Mouse (Mus musculus): ENCODE results near the gene Esf1. TPM values are rescaled to one million over a fixed set of nuclear protein-coding genes. Genes with fewer than 3 reads are reported as not detected.
"Not testable (repeated sequence)": the region's sequence is repeated elsewhere in the genome, so short reads cannot be mapped to it uniquely, and the experiment has no call there.

The Esf1 gene
- total RNA-seq (2018; cell fraction: chromatin; rRNA removed): 10 to 100 TPM; 14.1 to 65.7 (median 46.0) TPM
- 10 to 100 TPM; 11.6 to 20.8 (median 15.9) TPM for total RNA-seq (2018; cell fraction: cytosol; rRNA removed)
- total RNA-seq (2018; cell fraction: nucleus; rRNA removed): 10 to 100 TPM in 25 of 26 experiments, 1 to 10 TPM in 1; 9.0 to 69.0 (median 28.4) TPM
- polyA plus RNA-seq (2018): 11.3 to 25.4 TPM (median 16.7 TPM) in 3 replicates

GRCm38 (mm10) chr2:140170127-140170802 lies at the start of gene Esf1, which contains the start of gene Ndufaf5:
Esf1 (minus strand) TSS chr2:140170564.
Ndufaf5 (plus strand) TSS chr2:140170649.
- H3K27ac ChIP-seq: peak within 1 kb of the TSS; percentile 16; the same call in 1 of the 2 replicates
- H3K36me3 ChIP-seq (ENCODE audit: inconsistent target): no peaks in the 10 kb centered on the region
- WGBS (ENCODE audit: missing documents): under 1% methylated on average over 43 of the region's 43 CpGs
- peak within 1 kb of the TSS; percentile 99 for H3K4me3 ChIP-seq (ENCODE audit: inconsistent target)
- peaks cover 65% of the 10 kb centered on the region for H3K79me2 ChIP-seq (ENCODE audit: inconsistent target)

- no peaks in the 10 kb centered on the region for H3K36me3 ChIP-seq (ENCODE audit: inconsistent target)
- H3K27ac ChIP-seq: no peak overlapping the region
- 63% methylated on average over 1 of the region's 1 CpGs for WGBS (ENCODE audit: missing documents)
- no peak overlapping the region for H3K4me3 ChIP-seq (ENCODE audit: inconsistent target)
- no peaks in the 10 kb centered on the region for H3K79me2 ChIP-seq (ENCODE audit: inconsistent target)
Measured at GRCm38 (mm10) chr2:140215965-140216364, 45.6 kb upstream of the Esf1 start.

- Histone ChIP-seq H3K36me3 (ENCODE audit: inconsistent target) (no peaks in the 10 kb centered on the region), H3K4me3 (ENCODE audit: inconsistent target) (no peak overlapping the region), H3K79me2 (ENCODE audit: inconsistent target) (no peaks in the 10 kb centered on the region), H3K27ac (no peak overlapping the region)
- WGBS (ENCODE audit: missing documents): 83% methylated on average over 2 of the region's 2 CpGs
Measured at GRCm38 (mm10) chr2:140215415-140215814, 45.1 kb upstream of the Esf1 start.

- H3K4me3 ChIP-seq (ENCODE audit: inconsistent target): no peak overlapping the region
- H3K79me2 ChIP-seq (ENCODE audit: inconsistent target): no peaks in the 10 kb centered on the region
- no peak overlapping the region for H3K27ac ChIP-seq
- no peaks in the 10 kb centered on the region for H3K36me3 ChIP-seq (ENCODE audit: inconsistent target)
- 92% methylated on average over 4 of the region's 4 CpGs for WGBS (ENCODE audit: missing documents)
Measured at GRCm38 (mm10) chr2:140214519-140215027, 44.2 kb upstream of the Esf1 start.

GRCm38 (mm10) chr2:140203756-140204155 lies 33.4 kb upstream of the Esf1 start:
- Histone ChIP-seq H3K27ac (no peak overlapping the region), H3K4me3 (ENCODE audit: inconsistent target) (no peak overlapping the region), H3K36me3 (ENCODE audit: inconsistent target) (peaks cover 23% of the 10 kb centered on the region), H3K79me2 (ENCODE audit: inconsistent target) (no peaks in the 10 kb centered on the region)
- 99% methylated on average over 7 of the region's 7 CpGs for WGBS (ENCODE audit: missing documents)

GRCm38 (mm10) chr2:140202573-140202972 lies 32.2 kb upstream of the Esf1 start:
- WGBS (ENCODE audit: missing documents): 88% methylated on average over 5 of the region's 5 CpGs
- peaks cover 23% of the 10 kb centered on the region for H3K36me3 ChIP-seq (ENCODE audit: inconsistent target)
- no peak overlapping the region for H3K4me3 ChIP-seq (ENCODE audit: inconsistent target)
- H3K27ac ChIP-seq: no peak overlapping the region
- H3K79me2 ChIP-seq (ENCODE audit: inconsistent target): no peaks in the 10 kb centered on the region

DNA sequence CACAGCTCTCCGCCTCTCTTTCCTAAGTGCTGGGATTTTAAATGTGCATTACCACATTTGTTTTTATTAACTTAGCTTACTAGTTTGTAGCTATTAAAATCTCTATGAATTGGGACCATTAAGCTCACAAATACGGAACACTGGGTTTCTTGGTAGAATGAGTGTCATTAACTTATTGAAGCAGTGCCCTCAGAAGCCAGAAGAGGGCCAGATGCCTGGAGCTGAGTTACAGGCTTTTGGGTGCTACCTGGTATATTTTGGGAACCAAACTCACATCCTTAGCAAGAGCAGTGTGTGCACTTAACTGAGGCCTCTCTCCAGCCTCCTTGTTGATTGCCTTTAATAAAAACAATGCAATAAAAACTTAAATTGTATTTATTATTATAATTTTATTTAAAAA lies 30.3 kb upstream of the Esf1 start:
- Histone ChIP-seq H3K27ac (no peak overlapping the region), H3K4me3 (ENCODE audit: inconsistent target) (no peak overlapping the region), H3K79me2 (ENCODE audit: inconsistent target) (no peaks in the 10 kb centered on the region), H3K36me3 (ENCODE audit: inconsistent target) (peaks cover 23% of the 10 kb centered on the region)
- WGBS (ENCODE audit: missing documents): 82% methylated on average over 2 of the region's 2 CpGs

DNA sequence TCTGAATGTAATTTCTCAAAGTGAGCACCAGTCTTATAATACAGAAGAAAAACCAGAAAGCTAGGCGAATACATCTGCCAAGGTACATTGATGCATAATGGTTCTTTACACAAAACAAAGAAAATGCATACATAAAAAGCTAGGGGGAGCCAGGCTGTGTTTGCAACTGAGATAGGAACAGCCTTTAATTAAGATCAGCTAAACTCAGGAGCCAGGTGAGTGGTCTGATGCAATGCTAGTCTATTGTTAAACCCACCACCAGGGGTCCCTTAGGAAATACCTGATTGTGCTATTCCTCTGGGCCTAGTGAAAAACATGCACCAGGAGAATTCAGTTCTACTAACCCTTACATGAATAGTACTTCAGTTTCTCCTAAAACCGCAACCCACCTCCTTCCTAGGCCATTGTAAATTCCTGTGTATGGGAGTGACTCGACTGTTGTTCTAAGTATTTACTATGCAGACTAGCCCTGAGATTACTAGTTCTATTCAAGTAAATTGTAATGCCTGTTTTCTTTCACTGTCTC lies 15.4 kb upstream of the Esf1 start:
- H3K36me3 ChIP-seq (ENCODE audit: inconsistent target): not testable (repeated sequence)
- 93% methylated on average over 3 of the region's 3 CpGs for WGBS (ENCODE audit: missing documents)

GRCm38 (mm10) chr2:140170803-140171553 lies 614 bp upstream of the Esf1 start:
- H3K79me2 ChIP-seq (ENCODE audit: inconsistent target): peaks cover 58% of the 10 kb centered on the region
- WGBS (ENCODE audit: missing documents): 10% methylated on average over 27 of the region's 28 CpGs
- no peaks in the 10 kb centered on the region for H3K36me3 ChIP-seq (ENCODE audit: inconsistent target)
- peak overlapping the region; percentile 99 for H3K4me3 ChIP-seq (ENCODE audit: inconsistent target)
- 0 out of 2 replicates have a peak overlapping the region, but pooled peaks have one; percentile 12 for H3K27ac ChIP-seq

More for the DNA sequence above, 15.4 kb upstream of the Esf1 start:
- H3K27ac ChIP-seq; H3K4me3 ChIP-seq (ENCODE audit: inconsistent target); H3K79me2 ChIP-seq (ENCODE audit: inconsistent target): not testable (repeated sequence)

DNA sequence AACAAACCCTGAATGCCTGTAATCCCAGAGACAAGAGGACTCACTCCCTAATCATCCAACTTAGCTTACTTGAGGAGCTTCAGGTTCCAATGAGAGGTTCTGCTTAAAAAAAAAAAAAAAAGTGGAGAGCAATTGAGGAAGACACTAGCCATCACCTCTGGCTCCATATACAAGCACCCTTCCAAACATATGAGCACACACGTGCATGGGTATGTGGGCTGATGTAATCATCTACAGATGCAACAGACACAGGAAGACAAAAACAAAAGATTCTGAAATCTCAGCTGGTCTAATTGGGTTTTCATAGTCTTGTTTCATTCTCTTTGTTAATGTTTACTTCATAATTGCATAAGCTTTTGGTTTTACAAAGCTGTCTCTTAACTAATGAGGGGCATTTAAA lies 1.3 kb downstream of the Esf1 start:
- Histone ChIP-seq H3K36me3 (ENCODE audit: inconsistent target) (peaks cover 4% of the 10 kb centered on the region), H3K79me2 (ENCODE audit: inconsistent target) (peaks cover 70% of the 10 kb centered on the region), H3K27ac (no peak overlapping the region), H3K4me3 (ENCODE audit: inconsistent target) (peak overlapping the region; percentile 99; the same call in 1 of the 2 replicates)
- WGBS (ENCODE audit: missing documents): 63% methylated on average over 1 of the region's 1 CpGs

DNA sequence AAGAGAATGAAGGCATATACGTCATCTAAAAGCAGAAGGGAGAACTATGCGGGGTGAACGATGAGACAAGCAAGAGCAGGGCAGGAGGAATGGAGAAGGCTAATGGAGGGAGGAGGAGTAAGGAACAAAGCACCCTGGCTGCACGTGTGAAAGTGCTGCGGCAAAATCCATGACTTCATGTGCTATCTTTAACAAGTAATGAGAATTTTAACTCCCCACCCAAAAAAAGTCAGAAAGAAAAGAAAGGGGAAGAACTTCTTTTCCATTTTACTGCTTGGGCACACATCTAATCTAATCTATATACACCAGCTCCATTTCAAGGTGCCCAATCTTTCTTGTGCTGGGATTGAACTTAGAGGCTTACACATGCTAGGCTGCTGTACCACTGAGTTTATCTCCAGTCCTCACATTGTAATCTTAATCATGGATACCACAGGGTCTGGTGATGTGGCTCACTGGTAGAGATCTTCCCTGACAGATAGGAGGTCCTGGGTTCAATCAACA lies 7.0 kb downstream of the Esf1 start:
- Histone ChIP-seq H3K36me3 (ENCODE audit: inconsistent target) (peaks cover 15% of the 10 kb centered on the region), H3K79me2 (ENCODE audit: inconsistent target) (peaks cover 37% of the 10 kb centered on the region), H3K27ac (no peak overlapping the region), H3K4me3 (ENCODE audit: inconsistent target) (no peak overlapping the region)
- WGBS (ENCODE audit: missing documents): 87% methylated on average over 5 of the region's 5 CpGs

GRCm38 (mm10) chr2:140159186-140159730 lies 11.1 kb downstream of the Esf1 start:
- no peak overlapping the region for H3K4me3 ChIP-seq (ENCODE audit: inconsistent target)
- peaks cover 44% of the 10 kb centered on the region for H3K36me3 ChIP-seq (ENCODE audit: inconsistent target)
- H3K79me2 ChIP-seq (ENCODE audit: inconsistent target): no peaks in the 10 kb centered on the region; the same call in 1 of the 2 replicates
- WGBS (ENCODE audit: missing documents): 72% methylated on average over 3 of the region's 3 CpGs
- H3K27ac ChIP-seq: no peak overlapping the region

- not testable (repeated sequence) for H3K79me2 ChIP-seq (ENCODE audit: inconsistent target); H3K4me3 ChIP-seq (ENCODE audit: inconsistent target); H3K27ac ChIP-seq
- H3K36me3 ChIP-seq (ENCODE audit: inconsistent target): peaks cover 62% of the 10 kb centered on the region
- 100% methylated on average over 1 of the region's 4 CpGs for WGBS (ENCODE audit: missing documents)
Measured at GRCm38 (mm10) chr2:140151743-140152142, 18.6 kb downstream of the Esf1 start, which contains the start of gene Gm17374. Gm17374 (plus strand) TSS chr2:140152043.

DNA sequence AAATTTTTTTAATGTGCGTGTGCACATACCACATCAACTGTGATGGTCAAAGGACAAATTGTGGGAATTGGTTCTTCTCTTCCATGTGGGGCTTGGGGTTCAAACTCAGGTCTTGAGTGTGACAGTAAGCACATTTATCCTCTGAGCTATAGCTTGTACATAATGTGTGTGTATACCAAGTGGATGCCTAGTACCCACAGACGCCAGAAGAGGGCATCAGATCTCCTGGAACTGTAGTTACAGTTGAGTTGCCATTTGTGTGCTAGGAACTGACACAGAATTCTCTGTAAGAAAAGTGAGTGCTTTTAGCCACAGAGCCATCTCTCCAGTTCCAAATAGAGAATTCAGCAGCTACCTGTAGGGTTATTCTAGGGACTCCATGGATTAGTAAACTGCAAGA lies 44.8 kb downstream of the Esf1 start:
- Histone ChIP-seq H3K4me3 (ENCODE audit: inconsistent target) (no peak overlapping the region), H3K79me2 (ENCODE audit: inconsistent target) (no peaks in the 10 kb centered on the region), H3K27ac (no peak overlapping the region), H3K36me3 (ENCODE audit: inconsistent target) (peaks cover 51% of the 10 kb centered on the region)
- WGBS (ENCODE audit: missing documents): 100% methylated on average over 2 of the region's 2 CpGs
